Mouse (Mus musculus) mouse embryonic stem cell (cell line): ENCODE data around the gene Rnf7.

Source experiments
- in situ Hi-C, 2 experiments: fragments of 300-500 bp; cut with MboI; formaldehyde crosslinking; loops; 1 replicate in 1 of 2; 3 replicates in 1 of 2; pipeline ENCODE4 v1.14.3; 2019 to 2020; ENCODE audit warnings: low sequenced_read_pairs in 2 of 2, low pct_unique_long_range_greater_than_20kb in 1 of 2, mixed read lengths in 1 of 2; ENCODE audit not compliant: unreplicated experiment in 1 of 2

Gene Rnf7

GRCm38 (mm10) chr9:96431081-96431480 is 47.4 kb downstream of the Rnf7 start:
- in situ Hi-C loops = no loop called here

- in situ Hi-C loops = no loop called here
Measured at GRCm38 (mm10) chr9:96428336-96429046, 50.0 kb downstream of the Rnf7 start.

GRCm38 (mm10) chr9:96424027-96424426 is 54.4 kb downstream of the Rnf7 start:
- in situ Hi-C loops = no loop called here
